Mouse (Mus musculus): ENCODE data around the gene Fbxl19. TPM values are rescaled to one million over a fixed set of nuclear protein-coding genes. Genes with fewer than 3 reads are reported as not detected.
A peak's percentile ranks its signal among the peaks of the same experiment; 100 is the strongest.

Fbxl19 gene
- polyA plus RNA-seq (2016; fragmentation: Nextera tagmentation; extraction: Ambion mirVana) = 9.0 and 10.5 TPM in 2 replicates

- Histone ChIP-seq H3K27me3 (no peaks in the 10 kb centered on the region), H3K4me3 (replicated peaks) (peak within 1 kb of the TSS; percentile 92), H3K4me1 (replicated peaks) (peaks cover 19% of the 10 kb centered on the region), H3K4me2 (peak within 1 kb of the TSS; percentile 74), H3K9ac (replicated peaks) (peak within 1 kb of the TSS; percentile 92), H3K36me3 (peaks cover 17% of the 10 kb centered on the region), H3K9me3 (no peaks in the 10 kb centered on the region), H3K27ac (peak within 1 kb of the TSS; percentile 93)
- 1% methylated on average over 26 of the region's 26 CpGs for WGBS
- no peak for ATAC-seq (ENCODE audit: insufficient number of reproducible peaks, insufficient read depth, low FRiP score, low TSS enrichment, low read depth)
Observed at GRCm38 (mm10) chr7:127744366-127745045, at the start of gene Fbxl19. TSS of gene Fbxl19 (plus strand) at chr7:127744543.

GRCm38 (mm10) chr7:127698986-127699385 is 45.4 kb upstream of the Fbxl19 start:
- H3K9ac ChIP-seq (replicated peaks) = no peak overlapping the region
- no peak overlapping the region for H3K4me3 ChIP-seq (replicated peaks)
- no peaks in the 10 kb centered on the region for H3K4me1 ChIP-seq (replicated peaks)
- no peaks in the 10 kb centered on the region for H3K27me3 ChIP-seq
- WGBS = 75% methylated on average over 6 of the region's 6 CpGs
- no peak overlapping the region for H3K27ac ChIP-seq
- H3K4me2 ChIP-seq = no peak overlapping the region
- no peaks in the 10 kb centered on the region for H3K9me3 ChIP-seq
- no peak for ATAC-seq (ENCODE audit: insufficient number of reproducible peaks, insufficient read depth, low FRiP score, low TSS enrichment, low read depth)
- H3K36me3 ChIP-seq = peaks cover 65% of the 10 kb centered on the region

GRCm38 (mm10) chr7:127700712-127701331 is 43.5 kb upstream of the Fbxl19 start:
- peaks cover 74% of the 10 kb centered on the region for H3K36me3 ChIP-seq
- H3K4me1 ChIP-seq (replicated peaks) = no peaks in the 10 kb centered on the region
- ATAC-seq (ENCODE audit: insufficient number of reproducible peaks, insufficient read depth, low FRiP score, low TSS enrichment, low read depth) = no peak
- H3K27ac ChIP-seq = no peak overlapping the region
- no peak overlapping the region for H3K4me3 ChIP-seq (replicated peaks)
- 90% methylated on average over 3 of the region's 3 CpGs for WGBS
- no peaks in the 10 kb centered on the region for H3K27me3 ChIP-seq
- no peak overlapping the region for H3K4me2 ChIP-seq
- no peaks in the 10 kb centered on the region for H3K9me3 ChIP-seq
- H3K9ac ChIP-seq (replicated peaks) = no peak overlapping the region

GRCm38 (mm10) chr7:127703561-127704178 is 40.7 kb upstream of the Fbxl19 start:
- Histone ChIP-seq H3K9ac (replicated peaks) (no peak overlapping the region), H3K9me3 (no peaks in the 10 kb centered on the region), H3K4me2 (no peak overlapping the region), H3K27ac (no peak overlapping the region), H3K27me3 (no peaks in the 10 kb centered on the region), H3K36me3 (peaks cover 77% of the 10 kb centered on the region), H3K4me3 (replicated peaks) (no peak overlapping the region), H3K4me1 (replicated peaks) (peaks cover 18% of the 10 kb centered on the region)
- no peak for ATAC-seq (ENCODE audit: insufficient number of reproducible peaks, insufficient read depth, low FRiP score, low TSS enrichment, low read depth)
- 93% methylated on average over 8 of the region's 8 CpGs for WGBS

- no peak overlapping the region for H3K27ac ChIP-seq
- no peak overlapping the region for H3K9ac ChIP-seq (replicated peaks)
- H3K27me3 ChIP-seq = no peaks in the 10 kb centered on the region
- no peak for ATAC-seq (ENCODE audit: insufficient number of reproducible peaks, insufficient read depth, low FRiP score, low TSS enrichment, low read depth)
- no peak overlapping the region for H3K4me2 ChIP-seq
- H3K4me3 ChIP-seq (replicated peaks) = no peak overlapping the region
- H3K36me3 ChIP-seq = peaks cover 70% of the 10 kb centered on the region
- peaks cover 25% of the 10 kb centered on the region for H3K4me1 ChIP-seq (replicated peaks)
- WGBS = 90% methylated on average over 6 of the region's 6 CpGs
- no peaks in the 10 kb centered on the region for H3K9me3 ChIP-seq
Observed at GRCm38 (mm10) chr7:127704598-127704997, 39.7 kb upstream of the Fbxl19 start.

- Histone ChIP-seq H3K36me3 (peaks cover 59% of the 10 kb centered on the region), H3K4me1 (replicated peaks) (peaks cover 26% of the 10 kb centered on the region), H3K9me3 (no peaks in the 10 kb centered on the region), H3K4me3 (replicated peaks) (no peak overlapping the region), H3K27ac (no peak overlapping the region), H3K4me2 (no peak overlapping the region), H3K27me3 (no peaks in the 10 kb centered on the region), H3K9ac (replicated peaks) (no peak overlapping the region; the same call in 1 of the 2 replicates)
- ATAC-seq (ENCODE audit: insufficient number of reproducible peaks, insufficient read depth, low FRiP score, low TSS enrichment, low read depth) = no peak
- 75% methylated on average over 4 of the region's 4 CpGs for WGBS
Observed at GRCm38 (mm10) chr7:127705706-127706105, 38.6 kb upstream of the Fbxl19 start.

- peak overlapping the region; percentile 99 for H3K27ac ChIP-seq
- no peaks in the 10 kb centered on the region for H3K27me3 ChIP-seq
- H3K9ac ChIP-seq (replicated peaks) = peak overlapping the region; percentile 90
- H3K4me1 ChIP-seq (replicated peaks) = peaks cover 41% of the 10 kb centered on the region
- H3K36me3 ChIP-seq = peaks cover 44% of the 10 kb centered on the region
- ATAC-seq (ENCODE audit: insufficient number of reproducible peaks, insufficient read depth, low FRiP score, low TSS enrichment, low read depth) = no peak
- WGBS = 13% methylated on average over 22 of the region's 22 CpGs
- peak overlapping the region; percentile 79 for H3K4me3 ChIP-seq (replicated peaks)
- H3K4me2 ChIP-seq = peak overlapping the region; percentile 86
- H3K9me3 ChIP-seq = no peaks in the 10 kb centered on the region
Observed at GRCm38 (mm10) chr7:127707045-127707956, 37.0 kb upstream of the Fbxl19 start.

GRCm38 (mm10) chr7:127707957-127708206 is 36.5 kb upstream of the Fbxl19 start:
- Histone ChIP-seq H3K4me3 (replicated peaks) (peak overlapping the region; percentile 79), H3K4me2 (peak overlapping the region; percentile 86), H3K36me3 (peaks cover 38% of the 10 kb centered on the region), H3K27me3 (no peaks in the 10 kb centered on the region), H3K9me3 (no peaks in the 10 kb centered on the region), H3K9ac (replicated peaks) (peak overlapping the region; percentile 90), H3K4me1 (replicated peaks) (peaks cover 42% of the 10 kb centered on the region), H3K27ac (peak overlapping the region; percentile 99)
- 1% methylated on average over 5 of the region's 5 CpGs for WGBS
- ATAC-seq (ENCODE audit: insufficient number of reproducible peaks, insufficient read depth, low FRiP score, low TSS enrichment, low read depth) = no peak

GRCm38 (mm10) chr7:127708207-127709078 is 35.9 kb upstream of the Fbxl19 start, which contains the start of gene Bcl7c:
TSS of gene Bcl7c (minus strand) at chr7:127708933.
- peak; percentile 69 for ATAC-seq (ENCODE audit: insufficient number of reproducible peaks, insufficient read depth, low FRiP score, low TSS enrichment, low read depth)
- Histone ChIP-seq H3K36me3 (peaks cover 33% of the 10 kb centered on the region), H3K27me3 (no peaks in the 10 kb centered on the region), H3K4me2 (peak within 1 kb of the TSS; percentile 86), H3K4me3 (replicated peaks) (peak within 1 kb of the TSS; percentile 79), H3K27ac (peak within 1 kb of the TSS; percentile 99), H3K9ac (replicated peaks) (peak within 1 kb of the TSS; percentile 90), H3K4me1 (replicated peaks) (peaks cover 45% of the 10 kb centered on the region), H3K9me3 (no peaks in the 10 kb centered on the region)
- under 1% methylated on average over 83 of the region's 90 CpGs for WGBS

- Histone ChIP-seq H3K36me3 (peaks cover 23% of the 10 kb centered on the region), H3K27me3 (no peaks in the 10 kb centered on the region), H3K27ac (peak overlapping the region; percentile 99), H3K4me3 (replicated peaks) (peak overlapping the region; percentile 79), H3K4me1 (replicated peaks) (peaks cover 53% of the 10 kb centered on the region), H3K9me3 (no peaks in the 10 kb centered on the region), H3K9ac (replicated peaks) (peak overlapping the region; percentile 90; the same call in 1 of the 2 replicates), H3K4me2 (peak overlapping the region; percentile 86)
- ATAC-seq (ENCODE audit: insufficient number of reproducible peaks, insufficient read depth, low FRiP score, low TSS enrichment, low read depth) = no peak
- WGBS = 81% methylated on average over 5 of the region's 5 CpGs
Observed at GRCm38 (mm10) chr7:127709261-127709979, 34.9 kb upstream of the Fbxl19 start.

Measured in limb, embryonic 12.5 days (tissue).